Mouse (Mus musculus): ENCODE data around the gene Rbm12b1.
"Not testable (repeated sequence)": the region's sequence is repeated elsewhere in the genome, so short reads cannot be mapped to it uniquely, and the experiment has no call there.

DNA sequence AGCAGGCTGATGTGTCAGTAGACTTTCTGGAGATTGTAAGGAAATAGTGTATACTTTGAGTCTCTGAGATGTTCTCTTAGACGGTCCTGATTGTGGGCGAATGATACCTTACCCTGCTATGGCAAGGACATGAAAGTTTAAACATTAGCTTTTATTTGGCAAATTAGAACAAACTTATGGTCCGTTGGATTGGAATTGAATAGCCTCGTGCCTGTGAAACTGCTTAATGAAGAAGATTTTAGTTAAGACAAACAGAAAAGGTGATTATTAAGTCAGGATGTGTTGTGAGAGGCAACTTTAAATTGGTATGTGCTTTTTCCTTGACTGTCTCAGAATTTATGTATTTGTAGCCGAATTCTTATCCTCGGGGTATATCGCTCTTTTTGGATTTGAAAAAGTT, 1.5 kb downstream of the Rbm12b1 start:
- TF ChIP-seq CTCF (conservative IDR thresholded peaks at IDR 0.05 in 1 of 2, IDR thresholded peaks at IDR 0.05 in 1 of 2; ENCODE audit: low read depth in 2 of 2, low read length in 2 of 2); ZNF384 (IDR thresholded peaks at IDR 0.05; ENCODE audit: low read depth, low read length); USF1 (IDR thresholded peaks at IDR 0.05; ENCODE audit: low read depth, low read length); POLR2A (IDR thresholded peaks at IDR 0.05; ENCODE audit: low read depth, low read length); HCFC1 (IDR thresholded peaks at IDR 0.05; ENCODE audit: low read depth, low read length); ZC3H11A (IDR thresholded peaks at IDR 0.05; ENCODE audit: low read depth, low read length); TCF12 (IDR thresholded peaks at IDR 0.05; ENCODE audit: low read depth, low read length); CHD2 (IDR thresholded peaks at IDR 0.05; ENCODE audit: low read length): not testable (repeated sequence)

Measured in CH12.LX (cell line).